Mouse (Mus musculus): ENCODE measurements at regions not wholly inside any gene's neighbourhood (a gene's known extent, or its start where the extent isn't known, plus 50 kb on each side); places are given as distances from the start of the nearest gene placed in this dataset.
A peak's percentile ranks its signal among the peaks of the same experiment; 100 is the strongest.

- Histone ChIP-seq H3K36me3 (ENCODE audit: control insufficient read depth, insufficient read depth, low read length) (no peaks in the 10 kb centered on the region), H3K4me2 (no peak overlapping the region), H3K4me3 (ENCODE audit: low read depth, low read length) (no peak overlapping the region), H3K9ac (ENCODE audit: low read depth, low read length) (no peak overlapping the region), H3K27ac (ENCODE audit: low read depth, low read length) (no peak overlapping the region), H3K27me3 (replicated peaks; ENCODE audit: control insufficient read depth, insufficient read depth, low read length) (no peaks in the 10 kb centered on the region), H3K9me3 (ENCODE audit: control insufficient read depth, low read length) (no peaks in the 10 kb centered on the region), H3K4me1 (replicated peaks; ENCODE audit: control insufficient read depth, insufficient read depth, low read length) (peaks cover 8% of the 10 kb centered on the region; the same call in 1 of the 2 replicates)
- DNase-seq (ENCODE audit: low spot score) (no peak), ATAC-seq (replicated peaks; ENCODE audit: low FRiP score) (no peak)
- 91% methylated on average over 3 of the region's 3 CpGs for WGBS
Observed at GRCm38 (mm10) chr16:50733359-50733758, 142.4 kb upstream of the Ccdc54 start.

- under 1% methylated on average over 58 of the region's 58 CpGs for WGBS
- ATAC-seq (replicated peaks; ENCODE audit: low FRiP score) (peak; percentile 94), DNase-seq (ENCODE audit: low spot score) (peak; percentile 88)
- no peaks in the 10 kb centered on the region for H3K36me3 ChIP-seq (ENCODE audit: control insufficient read depth, insufficient read depth, low read length)
- no peaks in the 10 kb centered on the region for H3K27me3 ChIP-seq (replicated peaks; ENCODE audit: control insufficient read depth, insufficient read depth, low read length)
- peak overlapping the region; percentile 59 for H3K9ac ChIP-seq (ENCODE audit: low read depth, low read length)
- peak overlapping the region; percentile 75 for H3K4me2 ChIP-seq
- H3K27ac ChIP-seq (ENCODE audit: low read depth, low read length) = no peak overlapping the region
- no peaks in the 10 kb centered on the region for H3K9me3 ChIP-seq (ENCODE audit: control insufficient read depth, low read length)
- H3K4me1 ChIP-seq (replicated peaks; ENCODE audit: control insufficient read depth, insufficient read depth, low read length) = peaks cover 5% of the 10 kb centered on the region; the same call in 1 of the 2 replicates
- H3K4me3 ChIP-seq (ENCODE audit: low read depth, low read length) = peak overlapping the region; percentile 66
Observed at GRCm38 (mm10) chr16:50732082-50733006, 141.4 kb upstream of the Ccdc54 start.

- no peak overlapping the region for H3K4me3 ChIP-seq (ENCODE audit: low read depth, low read length)
- ATAC-seq (replicated peaks; ENCODE audit: low FRiP score) (no peak), DNase-seq (ENCODE audit: low spot score) (no peak)
- WGBS = 64% methylated on average over 5 of the region's 5 CpGs
- no peak overlapping the region for H3K27ac ChIP-seq (ENCODE audit: low read depth, low read length)
- H3K36me3 ChIP-seq (ENCODE audit: control insufficient read depth, insufficient read depth, low read length) = no peaks in the 10 kb centered on the region
- H3K9me3 ChIP-seq (ENCODE audit: control insufficient read depth, low read length) = no peaks in the 10 kb centered on the region
- no peak overlapping the region for H3K9ac ChIP-seq (ENCODE audit: low read depth, low read length)
- H3K4me1 ChIP-seq (replicated peaks; ENCODE audit: control insufficient read depth, insufficient read depth, low read length) = peaks cover 3% of the 10 kb centered on the region; the same call in 1 of the 2 replicates
- no peaks in the 10 kb centered on the region for H3K27me3 ChIP-seq (replicated peaks; ENCODE audit: control insufficient read depth, insufficient read depth, low read length)
- no peak overlapping the region for H3K4me2 ChIP-seq
Observed at GRCm38 (mm10) chr16:50729341-50729740, 138.4 kb upstream of the Ccdc54 start.

GRCm38 (mm10) chr16:50723144-50723543 lies 132.2 kb upstream of the Ccdc54 start:
- H3K9ac ChIP-seq (ENCODE audit: low read depth, low read length) = no peak overlapping the region
- 87% methylated on average over 6 of the region's 6 CpGs for WGBS
- no peak overlapping the region for H3K4me3 ChIP-seq (ENCODE audit: low read depth, low read length)
- no peaks in the 10 kb centered on the region for H3K9me3 ChIP-seq (ENCODE audit: control insufficient read depth, low read length)
- H3K4me2 ChIP-seq = no peak overlapping the region
- no peak overlapping the region for H3K27ac ChIP-seq (ENCODE audit: low read depth, low read length)
- ATAC-seq (replicated peaks; ENCODE audit: low FRiP score) = no peak
- H3K27me3 ChIP-seq (replicated peaks; ENCODE audit: control insufficient read depth, insufficient read depth, low read length) = no peaks in the 10 kb centered on the region
- no peaks in the 10 kb centered on the region for H3K4me1 ChIP-seq (replicated peaks; ENCODE audit: control insufficient read depth, insufficient read depth, low read length)
- no peak for DNase-seq (ENCODE audit: low spot score)
- no peaks in the 10 kb centered on the region for H3K36me3 ChIP-seq (ENCODE audit: control insufficient read depth, insufficient read depth, low read length)

GRCm38 (mm10) chr16:50717306-50718017 lies 126.5 kb upstream of the Ccdc54 start:
- Histone ChIP-seq H3K4me1 (replicated peaks; ENCODE audit: control insufficient read depth, insufficient read depth, low read length) (no peaks in the 10 kb centered on the region), H3K4me2 (no peak overlapping the region), H3K36me3 (ENCODE audit: control insufficient read depth, insufficient read depth, low read length) (no peaks in the 10 kb centered on the region), H3K9ac (ENCODE audit: low read depth, low read length) (no peak overlapping the region), H3K4me3 (ENCODE audit: low read depth, low read length) (no peak overlapping the region), H3K27ac (ENCODE audit: low read depth, low read length) (no peak overlapping the region), H3K9me3 (ENCODE audit: control insufficient read depth, low read length) (no peaks in the 10 kb centered on the region), H3K27me3 (replicated peaks; ENCODE audit: control insufficient read depth, insufficient read depth, low read length) (no peaks in the 10 kb centered on the region)
- 68% methylated on average over 10 of the region's 10 CpGs for WGBS
- ATAC-seq (replicated peaks; ENCODE audit: low FRiP score) = no peak
- no peak for DNase-seq (ENCODE audit: low spot score)

GRCm38 (mm10) chr16:50709727-50710126 lies 118.8 kb upstream of the Ccdc54 start:
- Histone ChIP-seq H3K4me3 (ENCODE audit: low read depth, low read length) (no peak overlapping the region), H3K27me3 (replicated peaks; ENCODE audit: control insufficient read depth, insufficient read depth, low read length) (no peaks in the 10 kb centered on the region), H3K4me2 (no peak overlapping the region), H3K36me3 (ENCODE audit: control insufficient read depth, insufficient read depth, low read length) (no peaks in the 10 kb centered on the region), H3K4me1 (replicated peaks; ENCODE audit: control insufficient read depth, insufficient read depth, low read length) (no peaks in the 10 kb centered on the region), H3K9ac (ENCODE audit: low read depth, low read length) (no peak overlapping the region), H3K9me3 (ENCODE audit: control insufficient read depth, low read length) (no peaks in the 10 kb centered on the region), H3K27ac (ENCODE audit: low read depth, low read length) (no peak overlapping the region)
- ATAC-seq (replicated peaks; ENCODE audit: low FRiP score) = no peak
- 56% methylated on average over 6 of the region's 6 CpGs for WGBS
- no peak for DNase-seq (ENCODE audit: low spot score)

GRCm38 (mm10) chr16:50707906-50708305 lies 117.0 kb upstream of the Ccdc54 start:
- H3K4me1 ChIP-seq (replicated peaks; ENCODE audit: control insufficient read depth, insufficient read depth, low read length) = no peaks in the 10 kb centered on the region
- H3K4me3 ChIP-seq (ENCODE audit: low read depth, low read length) = no peak overlapping the region
- H3K27me3 ChIP-seq (replicated peaks; ENCODE audit: control insufficient read depth, insufficient read depth, low read length) = no peaks in the 10 kb centered on the region

GRCm38 (mm10) chr16:50705921-50706320 lies 115.0 kb upstream of the Ccdc54 start:
- DNase-seq (ENCODE audit: low spot score) (no peak), ATAC-seq (replicated peaks; ENCODE audit: low FRiP score) (no peak)
- Histone ChIP-seq H3K9ac (ENCODE audit: low read depth, low read length) (no peak overlapping the region), H3K4me2 (no peak overlapping the region), H3K9me3 (ENCODE audit: control insufficient read depth, low read length) (no peaks in the 10 kb centered on the region), H3K27ac (ENCODE audit: low read depth, low read length) (no peak overlapping the region), H3K27me3 (replicated peaks; ENCODE audit: control insufficient read depth, insufficient read depth, low read length) (no peaks in the 10 kb centered on the region), H3K4me1 (replicated peaks; ENCODE audit: control insufficient read depth, insufficient read depth, low read length) (no peaks in the 10 kb centered on the region), H3K4me3 (ENCODE audit: low read depth, low read length) (no peak overlapping the region), H3K36me3 (ENCODE audit: control insufficient read depth, insufficient read depth, low read length) (no peaks in the 10 kb centered on the region)
- WGBS = 66% methylated on average over 4 of the region's 4 CpGs

More at GRCm38 (mm10) chr16:50707906-50708305, 117.0 kb upstream of the Ccdc54 start:
- no peak for ATAC-seq (replicated peaks; ENCODE audit: low FRiP score)
- H3K4me2 ChIP-seq = no peak overlapping the region
- H3K36me3 ChIP-seq (ENCODE audit: control insufficient read depth, insufficient read depth, low read length) = no peaks in the 10 kb centered on the region
- 87% methylated on average over 2 of the region's 2 CpGs for WGBS
- H3K9me3 ChIP-seq (ENCODE audit: control insufficient read depth, low read length) = no peaks in the 10 kb centered on the region
- no peak for DNase-seq (ENCODE audit: low spot score)
- H3K9ac ChIP-seq (ENCODE audit: low read depth, low read length) = no peak overlapping the region
- no peak overlapping the region for H3K27ac ChIP-seq (ENCODE audit: low read depth, low read length)
